Mouse (Mus musculus) cortical plate, adult 2 months (tissue): ENCODE results near the gene Cdc42bpa.

Experiments
- CTCF ChIP-seq: fragments of 200-500 bp; IDR thresholded peaks from 2 replicates; pipeline ENCODE4 v1.5.1; 2011; ENCODE audit warnings: mild to moderate bottlenecking, control low read depth, low read length; ENCODE audit not compliant: insufficient read depth; ENCODE audit errors: extremely low read depth
- POLR2A ChIP-seq: fragments of 200-500 bp; IDR thresholded peaks from 2 replicates; pipeline ENCODE4 v1.6.1; 2011; ENCODE audit warnings: mild to moderate bottlenecking, low read length, control low read depth; ENCODE audit not compliant: insufficient read depth; ENCODE audit errors: extremely low read depth

DNA sequence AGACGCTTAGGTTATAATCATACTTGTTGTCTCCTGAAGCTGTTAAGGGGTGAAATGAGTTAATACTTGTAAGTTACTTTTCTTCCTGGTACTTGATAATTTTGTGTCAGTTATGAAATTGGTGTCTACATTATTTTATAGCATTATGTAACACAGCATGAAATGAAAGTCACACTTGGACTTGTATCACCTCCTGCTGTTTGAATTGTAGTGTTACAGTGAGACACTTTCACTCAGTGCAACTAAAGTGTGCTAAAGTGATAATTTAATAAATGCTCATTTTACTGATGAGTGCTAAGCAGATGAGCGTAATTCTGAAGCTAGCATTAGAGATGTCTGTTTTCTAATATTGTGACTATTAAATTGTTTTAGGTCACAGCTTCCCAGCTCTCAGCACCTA is 180.7 kb downstream of the Cdc42bpa start:
- 0 out of 2 replicates have a peak, but pooled peaks have one; percentile 5 for TF ChIP-seq CTCF
- no peak for TF ChIP-seq POLR2A
